Mouse (Mus musculus): ENCODE measurements around the gene Ipo4. TPM values are rescaled to one million over a fixed set of nuclear protein-coding genes. Genes with fewer than 3 reads are reported as not detected.

Gene Ipo4
- polyA plus RNA-seq, 1 experiment from 2014 or later = 127 TPM

DNA sequence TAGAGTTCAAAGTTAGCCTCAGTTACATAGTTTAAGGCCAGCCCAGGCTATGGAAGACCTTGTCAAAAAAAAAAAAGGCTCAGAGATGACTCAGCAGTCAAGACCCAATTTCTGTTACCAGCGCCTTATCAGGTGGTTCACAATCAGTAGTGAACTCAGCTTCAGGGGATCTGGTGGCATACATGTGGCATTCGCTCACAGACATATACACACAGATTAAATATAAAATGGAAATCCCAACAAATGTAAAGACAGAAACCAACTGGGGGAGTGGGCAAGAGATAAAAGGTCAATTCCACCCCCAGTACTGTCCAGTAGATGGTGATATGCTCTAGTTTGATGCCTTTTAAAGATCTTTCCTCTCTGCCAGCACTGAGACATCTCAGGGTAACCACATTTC lies 49.6 kb downstream of the Ipo4 start:
- ATAC-seq (ENCODE audit: low read depth) (no peak), DNase-seq (ENCODE audit: low spot score) (no peak)
- 90% methylated on average over 2 of the region's 2 CpGs for WGBS
- Histone ChIP-seq H3K27me3 (replicated peaks; ENCODE audit: control insufficient read depth, insufficient read depth, low read length) (no peaks in the 10 kb centered on the region), H3K27ac (replicated peaks; ENCODE audit: low read depth, low read length) (no peak overlapping the region), H3K4me3 (ENCODE audit: low read depth, low read length) (no peak overlapping the region), H3K9me3 (ENCODE audit: control insufficient read depth, low read length) (no peaks in the 10 kb centered on the region), H3K4me2 (ENCODE audit: low read depth, low read length) (no peak overlapping the region), H3K4me1 (ENCODE audit: control insufficient read depth, insufficient read depth, low read length) (peaks cover 6% of the 10 kb centered on the region), H3K36me3 (ENCODE audit: control insufficient read depth, insufficient read depth, low read length) (peaks cover 33% of the 10 kb centered on the region), H3K9ac (ENCODE audit: low read depth, low read length) (no peak overlapping the region)

DNA sequence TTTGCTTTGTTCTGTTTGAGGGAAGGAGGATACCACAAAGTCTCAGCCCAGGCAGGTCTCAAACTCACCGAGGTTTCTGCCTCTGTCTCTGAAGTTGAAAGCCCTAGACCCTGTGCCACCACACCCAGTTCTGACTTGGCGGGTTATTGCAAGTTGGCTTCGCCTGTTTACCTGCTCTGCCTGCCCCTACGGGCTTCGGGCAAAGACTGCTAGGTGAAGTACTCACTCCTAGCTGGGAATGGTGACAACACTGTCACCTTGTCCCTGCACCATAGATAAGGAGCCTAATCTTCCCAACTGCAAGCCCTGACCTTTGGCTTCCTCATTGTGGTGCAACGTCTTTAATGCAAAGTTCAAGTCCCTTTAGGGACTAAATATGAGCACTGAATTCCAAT lies 50.2 kb downstream of the Ipo4 start:
- Histone ChIP-seq H3K36me3 (ENCODE audit: control insufficient read depth, insufficient read depth, low read length) (peaks cover 38% of the 10 kb centered on the region), H3K4me3 (ENCODE audit: low read depth, low read length) (peak overlapping the region; percentile 52; the same call in 1 of the 2 replicates), H3K27ac (replicated peaks; ENCODE audit: low read depth, low read length) (no peak overlapping the region), H3K9me3 (ENCODE audit: control insufficient read depth, low read length) (no peaks in the 10 kb centered on the region), H3K9ac (ENCODE audit: low read depth, low read length) (no peak overlapping the region), H3K27me3 (replicated peaks; ENCODE audit: control insufficient read depth, insufficient read depth, low read length) (no peaks in the 10 kb centered on the region), H3K4me1 (ENCODE audit: control insufficient read depth, insufficient read depth, low read length) (peaks cover 6% of the 10 kb centered on the region), H3K4me2 (ENCODE audit: low read depth, low read length) (peak overlapping the region; percentile 89; the same call in 1 of the 2 replicates)
- DNase-seq (ENCODE audit: low spot score) (no peak), ATAC-seq (ENCODE audit: low read depth) (no peak)
- WGBS = 51% methylated on average over 6 of the region's 6 CpGs

DNA sequence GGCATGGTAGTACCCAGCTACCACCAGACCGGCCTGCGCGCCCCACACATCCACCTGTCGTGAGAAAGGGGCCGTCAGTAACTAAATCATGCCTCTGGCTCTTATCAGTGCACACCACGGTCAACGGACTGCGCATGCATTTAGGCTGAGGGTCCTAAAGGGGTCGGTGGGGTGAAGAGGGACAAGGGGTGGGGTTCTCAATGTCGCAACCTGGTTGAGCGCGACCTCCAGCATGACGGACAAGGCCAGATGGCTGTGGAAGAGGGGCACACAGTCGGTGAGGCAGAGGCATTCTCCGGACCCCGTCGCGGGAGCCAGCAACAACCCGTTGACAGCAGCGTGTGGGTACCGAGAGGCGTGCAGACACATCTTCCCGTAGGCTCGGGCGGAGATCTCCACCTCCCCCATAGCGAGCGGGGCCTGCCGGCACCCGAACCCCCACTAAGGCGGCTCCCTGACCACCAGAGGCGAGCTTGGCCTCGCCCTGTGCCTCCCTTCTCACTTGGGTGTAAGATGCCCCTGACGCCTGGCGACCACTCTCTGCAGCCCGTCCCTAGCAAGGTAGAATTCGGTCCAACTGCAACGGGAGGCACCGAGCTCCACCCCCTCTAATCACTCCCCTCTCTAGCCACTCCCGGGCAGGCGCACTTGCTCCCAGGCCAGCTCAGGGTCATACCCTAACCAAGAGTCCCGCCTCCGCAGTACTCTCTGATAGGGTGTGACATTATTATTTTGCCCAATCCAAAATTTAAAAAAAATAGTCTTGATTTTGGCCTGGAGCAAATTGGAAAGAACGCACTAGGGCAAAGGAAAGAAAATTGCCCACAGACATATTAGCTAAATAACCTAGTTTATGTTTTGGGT lies 50.8 kb downstream of the Ipo4 start, which contains the start of gene Emc9:
Gene Emc9 (minus strand): TSS at position 601 of the 864 bp plus-strand sequence.
- ATAC-seq (ENCODE audit: low read depth) (peak; percentile 86), DNase-seq (ENCODE audit: low spot score) (peak; percentile 48)
- H3K4me2 ChIP-seq (ENCODE audit: low read depth, low read length) = peak within 1 kb of the TSS; percentile 89
- WGBS = 4% methylated on average over 30 of the region's 43 CpGs
- H3K9ac ChIP-seq (ENCODE audit: low read depth, low read length) = peak within 1 kb of the TSS; percentile 60
- peak within 1 kb of the TSS; percentile 52 for H3K4me3 ChIP-seq (ENCODE audit: low read depth, low read length)
- H3K9me3 ChIP-seq (ENCODE audit: control insufficient read depth, low read length) = no peaks in the 10 kb centered on the region
- H3K27me3 ChIP-seq (replicated peaks; ENCODE audit: control insufficient read depth, insufficient read depth, low read length) = no peaks in the 10 kb centered on the region
- H3K27ac ChIP-seq (replicated peaks; ENCODE audit: low read depth, low read length) = no peak within 1 kb of the TSS
- H3K36me3 ChIP-seq (ENCODE audit: control insufficient read depth, insufficient read depth, low read length) = peaks cover 45% of the 10 kb centered on the region
- peaks cover under 1% of the 10 kb centered on the region; the same call in 1 of the 2 replicates for H3K4me1 ChIP-seq (ENCODE audit: control insufficient read depth, insufficient read depth, low read length)

DNA sequence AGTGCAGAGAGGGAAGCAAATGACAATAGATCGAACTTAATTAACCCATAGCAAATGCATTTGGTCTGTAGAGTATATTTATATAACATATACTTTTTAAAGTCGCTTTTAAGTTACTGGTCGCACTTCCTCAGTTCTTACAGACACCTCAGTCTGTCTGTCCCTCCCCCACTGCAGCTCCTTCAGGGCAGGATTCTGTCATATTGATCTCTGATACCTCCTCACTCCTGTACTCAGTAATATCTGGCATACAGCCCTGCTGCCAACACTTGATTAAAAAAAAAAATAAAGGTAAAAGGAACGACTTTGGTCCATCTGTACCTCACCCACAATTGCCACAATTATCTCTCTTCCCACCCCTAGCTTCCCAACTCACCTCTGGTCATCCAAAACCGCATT lies 51.5 kb downstream of the Ipo4 start:
- Histone ChIP-seq H3K36me3 (ENCODE audit: control insufficient read depth, insufficient read depth, low read length) (peaks cover 43% of the 10 kb centered on the region), H3K27me3 (replicated peaks; ENCODE audit: control insufficient read depth, insufficient read depth, low read length) (no peaks in the 10 kb centered on the region), H3K4me1 (ENCODE audit: control insufficient read depth, insufficient read depth, low read length) (no peaks in the 10 kb centered on the region), H3K27ac (replicated peaks; ENCODE audit: low read depth, low read length) (no peak overlapping the region), H3K4me3 (ENCODE audit: low read depth, low read length) (peak overlapping the region; percentile 52), H3K4me2 (ENCODE audit: low read depth, low read length) (peak overlapping the region; percentile 89), H3K9me3 (ENCODE audit: control insufficient read depth, low read length) (no peaks in the 10 kb centered on the region), H3K9ac (ENCODE audit: low read depth, low read length) (no peak overlapping the region)
- 36% methylated on average over 5 of the region's 5 CpGs for WGBS
- ATAC-seq (ENCODE audit: low read depth) (no peak), DNase-seq (ENCODE audit: low spot score) (no peak)

DNA sequence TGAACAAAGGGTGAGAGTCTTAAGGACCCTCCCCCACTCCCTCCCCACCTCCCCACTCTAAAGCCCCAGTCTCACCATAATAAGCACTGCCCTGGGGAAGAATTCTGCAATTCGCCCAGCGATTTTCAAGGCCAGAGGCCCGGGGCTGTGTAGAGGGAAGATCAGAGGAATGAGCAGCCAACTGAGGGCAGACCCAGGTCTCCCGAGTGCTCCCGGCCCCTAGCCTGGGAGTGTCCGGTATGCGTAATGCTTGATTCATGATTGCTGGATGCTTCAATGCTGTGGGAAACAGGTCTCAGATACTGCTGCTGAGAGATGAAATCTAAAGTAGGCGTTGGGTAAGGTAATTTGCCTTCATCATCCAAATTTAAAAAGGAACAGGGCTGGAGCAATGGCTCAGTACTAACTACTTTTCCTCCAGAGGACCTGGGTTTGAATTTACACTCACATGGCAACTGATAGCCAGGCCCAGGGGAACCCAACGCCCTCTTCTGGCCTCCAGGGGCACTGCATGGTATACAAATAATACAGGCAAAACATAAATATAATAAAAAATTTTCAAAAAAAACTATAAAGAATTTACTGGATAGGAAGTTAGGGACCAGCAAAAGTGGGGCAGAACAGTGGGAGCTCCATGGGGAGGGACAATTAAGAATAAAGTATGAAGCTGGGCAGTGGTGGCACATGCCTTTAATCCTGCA lies 53.6 kb downstream of the Ipo4 start:
- DNase-seq (ENCODE audit: low spot score) (no peak), ATAC-seq (ENCODE audit: low read depth) (no peak)
- no peak overlapping the region for H3K9ac ChIP-seq (ENCODE audit: low read depth, low read length)
- no peaks in the 10 kb centered on the region for H3K9me3 ChIP-seq (ENCODE audit: control insufficient read depth, low read length)
- no peak overlapping the region for H3K27ac ChIP-seq (replicated peaks; ENCODE audit: low read depth, low read length)
- H3K4me1 ChIP-seq (ENCODE audit: control insufficient read depth, insufficient read depth, low read length) = 0 out of 2 replicates have a peak, but pooled peaks cover 3% of the 10 kb centered on the region
- peaks cover 25% of the 10 kb centered on the region for H3K36me3 ChIP-seq (ENCODE audit: control insufficient read depth, insufficient read depth, low read length)
- no peak overlapping the region for H3K4me3 ChIP-seq (ENCODE audit: low read depth, low read length)
- H3K27me3 ChIP-seq (replicated peaks; ENCODE audit: control insufficient read depth, insufficient read depth, low read length) = no peaks in the 10 kb centered on the region
- no peak overlapping the region for H3K4me2 ChIP-seq (ENCODE audit: low read depth, low read length)
- whole genome bisulfite sequencing = 72% methylated on average over 9 of the region's 9 CpGs

DNA sequence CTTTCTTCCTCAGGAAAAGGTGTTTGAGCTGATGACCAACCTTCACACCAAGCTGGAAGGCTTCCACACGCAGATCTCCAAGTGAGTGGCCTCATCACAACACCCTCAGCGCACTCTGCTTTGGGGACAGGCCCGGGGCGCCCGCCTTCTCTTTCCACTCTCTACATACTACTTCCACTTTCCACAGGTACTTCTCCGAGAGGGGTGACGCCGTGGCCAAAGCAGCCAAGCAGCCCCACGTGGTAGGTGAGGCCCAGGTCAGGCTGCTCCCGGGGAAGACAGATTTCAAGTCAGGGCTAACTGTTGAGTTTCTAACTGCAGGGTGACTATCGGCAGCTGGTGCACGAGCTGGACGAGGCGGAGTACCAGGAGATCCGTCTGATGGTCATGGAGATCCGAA lies 55.0 kb downstream of the Ipo4 start:
- no peak for ATAC-seq (ENCODE audit: low read depth)
- WGBS = 95% methylated on average over 16 of the region's 16 CpGs

DNA sequence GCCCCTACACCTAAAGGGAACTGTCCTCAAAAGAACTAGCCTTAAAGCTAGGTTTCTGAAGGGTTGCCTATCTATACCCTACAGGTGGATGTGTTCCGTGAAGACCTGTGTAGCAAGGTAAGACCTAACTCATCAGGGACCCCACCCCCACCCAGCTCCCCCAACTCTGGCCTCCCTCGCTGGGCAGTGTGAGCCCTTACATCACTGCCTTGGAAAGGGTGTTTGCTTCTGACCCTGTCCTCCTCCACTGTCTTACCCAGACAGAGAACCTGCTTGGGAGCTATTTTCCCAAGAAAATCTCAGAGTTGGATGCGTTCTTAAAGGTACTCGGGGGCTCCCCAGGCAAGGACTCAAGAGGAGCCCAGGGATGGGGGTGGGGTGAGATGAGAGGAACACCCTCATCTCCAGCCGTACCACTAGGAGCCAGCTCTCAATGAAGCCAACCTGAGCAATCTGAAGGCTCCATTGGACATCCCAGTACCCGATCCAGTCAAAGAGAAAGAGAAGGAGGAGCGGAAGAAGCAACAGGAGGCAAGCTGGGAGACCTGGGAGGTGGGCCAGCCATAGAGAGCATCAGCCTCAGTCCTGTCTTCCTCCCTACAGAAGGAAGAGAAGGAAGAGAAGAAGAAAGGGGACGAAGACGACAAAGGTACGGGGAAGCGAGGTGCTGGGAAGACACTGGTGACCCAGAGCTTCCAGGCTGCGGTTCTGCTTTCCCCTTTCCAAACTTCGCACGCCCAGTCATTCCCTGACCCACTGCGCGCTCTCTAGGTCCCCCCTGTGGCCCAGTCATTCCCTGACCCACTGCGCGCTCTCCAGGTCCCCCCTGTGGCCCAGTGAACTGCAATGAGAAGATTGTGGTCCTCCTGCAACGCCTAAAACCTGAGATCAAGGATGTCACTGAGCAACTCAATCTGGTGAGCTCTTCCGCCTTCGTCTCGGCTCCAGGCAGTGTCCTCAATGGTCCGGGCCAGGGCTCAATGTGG lies 56.0 kb downstream of the Ipo4 start:
- Histone ChIP-seq H3K4me3 (ENCODE audit: low read depth, low read length) (no peak overlapping the region), H3K4me1 (ENCODE audit: control insufficient read depth, insufficient read depth, low read length) (0 out of 2 replicates have a peak, but pooled peaks cover 3% of the 10 kb centered on the region), H3K9me3 (ENCODE audit: control insufficient read depth, low read length) (no peaks in the 10 kb centered on the region), H3K9ac (ENCODE audit: low read depth, low read length) (no peak overlapping the region), H3K4me2 (ENCODE audit: low read depth, low read length) (no peak overlapping the region), H3K36me3 (ENCODE audit: control insufficient read depth, insufficient read depth, low read length) (peaks cover 21% of the 10 kb centered on the region), H3K27ac (replicated peaks; ENCODE audit: low read depth, low read length) (no peak overlapping the region), H3K27me3 (replicated peaks; ENCODE audit: control insufficient read depth, insufficient read depth, low read length) (no peaks in the 10 kb centered on the region)
- no peak for DNase-seq (ENCODE audit: low spot score)
- 85% methylated on average over 22 of the region's 23 CpGs for WGBS
- no peak for ATAC-seq (ENCODE audit: low read depth)

More for the DNA sequence above, 55.0 kb downstream of the Ipo4 start:
- no peak for DNase-seq (ENCODE audit: low spot score)
- Histone ChIP-seq H3K27ac (replicated peaks; ENCODE audit: low read depth, low read length) (no peak overlapping the region), H3K4me3 (ENCODE audit: low read depth, low read length) (no peak overlapping the region), H3K9me3 (ENCODE audit: control insufficient read depth, low read length) (no peaks in the 10 kb centered on the region), H3K4me1 (ENCODE audit: control insufficient read depth, insufficient read depth, low read length) (0 out of 2 replicates have a peak, but pooled peaks cover 3% of the 10 kb centered on the region), H3K4me2 (ENCODE audit: low read depth, low read length) (no peak overlapping the region), H3K9ac (ENCODE audit: low read depth, low read length) (no peak overlapping the region), H3K27me3 (replicated peaks; ENCODE audit: control insufficient read depth, insufficient read depth, low read length) (no peaks in the 10 kb centered on the region), H3K36me3 (ENCODE audit: control insufficient read depth, insufficient read depth, low read length) (peaks cover 21% of the 10 kb centered on the region)

All from embryonic facial prominence, embryonic 14.5 days (tissue).